ENCODE assay signal across 7 mouse cellular contexts in the genomic region with DNA sequence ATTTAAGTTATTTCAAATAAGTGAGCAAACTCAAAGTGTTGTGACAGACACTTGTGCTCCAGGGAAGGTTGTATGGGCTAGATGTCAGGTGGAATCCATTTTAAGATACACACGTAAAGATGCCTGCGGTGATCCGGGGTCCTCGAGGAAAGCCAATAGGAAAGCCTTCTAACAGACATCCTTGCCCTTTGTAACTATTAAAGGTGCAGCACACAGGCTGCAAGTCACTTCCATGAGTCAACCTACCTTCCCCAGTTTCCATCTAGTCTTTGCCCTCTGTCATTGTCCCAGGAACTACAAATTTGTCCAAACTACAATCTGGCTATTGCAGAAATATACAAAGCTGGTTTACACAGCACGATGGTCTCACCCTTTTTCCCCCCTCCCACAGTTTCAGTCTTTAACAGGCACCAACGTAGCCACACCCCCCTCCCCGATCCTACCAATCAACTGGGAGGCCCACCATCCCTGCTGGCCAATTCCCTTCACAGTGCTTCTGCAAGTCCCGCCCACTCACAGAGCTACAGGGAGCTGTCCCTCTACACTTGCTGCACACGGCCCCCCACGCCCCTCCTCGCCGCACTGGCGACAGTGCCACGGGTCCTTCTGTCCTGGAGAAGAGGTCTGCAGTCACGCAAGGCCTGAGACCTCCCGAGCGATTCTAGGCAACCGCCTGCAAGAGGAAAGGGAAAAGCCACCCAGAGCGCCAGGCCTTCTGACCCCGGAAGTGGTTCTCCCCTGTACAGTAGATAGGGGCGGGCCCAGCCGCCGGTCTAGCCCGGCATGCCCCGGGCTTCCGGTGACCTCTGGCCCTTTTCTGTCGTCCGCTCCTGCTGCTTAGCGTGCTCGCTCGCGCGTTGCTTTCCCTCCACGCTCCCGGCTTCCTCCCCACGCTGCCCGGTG. TPM values are rescaled to one million over a fixed set of nuclear protein-coding genes. Genes with fewer than 3 reads are reported as not detected.
DNase-seq lines count a peak whose midpoint lies in the region; ATAC-seq and TF ChIP-seq lines count a peak whose summit lies in the region.

Gene Tomm70a (plus strand): TSS at position 791 of the 903 bp plus-strand sequence.

- WGBS in embryonic facial prominence, embryonic 10.5 days = under 1% methylated on average over 37 of the region's 37 CpGs
- WGBS in intestine, postnatal 0 days = 1% methylated on average over 37 of the region's 37 CpGs
- under 1% methylated on average over 35 of the region's 37 CpGs for WGBS in midbrain, embryonic 12.5 days
- under 1% methylated on average over 37 of the region's 37 CpGs for WGBS in small intestine, adult 2 months

- intact Hi-C loops in left cerebral cortex, postnatal 4 days (cut with DNase I) = no loop called here

- peak; percentile 99 for ATAC-seq in intestine, postnatal 0 days
- peak; percentile 100 for ATAC-seq in midbrain, embryonic 12.5 days (ENCODE audit: low FRiP score, low read depth)

- 0 out of 2 replicates have a peak, but pooled peaks cover 4% of the 10 kb centered on the region for H3K36me3 ChIP-seq in embryonic facial prominence, embryonic 10.5 days (replicated peaks)
- H3K36me3 ChIP-seq in intestine, postnatal 0 days (ENCODE audit: control insufficient read depth, insufficient read depth) = no peaks in the 10 kb centered on the region
- H3K36me3 ChIP-seq in midbrain, embryonic 12.5 days = no peaks in the 10 kb centered on the region
- peaks cover 3% of the 10 kb centered on the region; the same call in 1 of the 2 replicates for H3K36me3 ChIP-seq in small intestine, adult 2 months (ENCODE audit: control insufficient read depth, insufficient read depth, low read length)

- peaks cover 17% of the 10 kb centered on the region for H3K4me1 ChIP-seq in embryonic facial prominence, embryonic 10.5 days
- no peaks in the 10 kb centered on the region for H3K4me1 ChIP-seq in intestine, postnatal 0 days (replicated peaks; ENCODE audit: control insufficient read depth, insufficient read depth, low read length)
- peaks cover 19% of the 10 kb centered on the region for H3K4me1 ChIP-seq in midbrain, embryonic 12.5 days
- peaks cover 6% of the 10 kb centered on the region; the same call in 1 of the 2 replicates for H3K4me1 ChIP-seq in small intestine, adult 2 months (ENCODE audit: control insufficient read depth, insufficient read depth, insufficient read length, low read length)

- H3K4me3 ChIP-seq in embryonic facial prominence, embryonic 10.5 days = peak within 1 kb of the TSS; percentile 99
- H3K4me3 ChIP-seq in intestine, postnatal 0 days (ENCODE audit: low read depth, low read length) = peak within 1 kb of the TSS; percentile 97
- peak within 1 kb of the TSS; percentile 99 for H3K4me3 ChIP-seq in midbrain, embryonic 12.5 days
- H3K4me3 ChIP-seq in small intestine, adult 2 months (ENCODE audit: low read depth, low read length) = peak within 1 kb of the TSS; percentile 70

- peak within 1 kb of the TSS; percentile 97 for H3K27ac ChIP-seq in embryonic facial prominence, embryonic 10.5 days (replicated peaks)
- peak within 1 kb of the TSS; percentile 97 for H3K27ac ChIP-seq in intestine, postnatal 0 days (ENCODE audit: low read depth, low read length)
- peak within 1 kb of the TSS; percentile 88 for H3K27ac ChIP-seq in midbrain, embryonic 12.5 days (replicated peaks)
- H3K27ac ChIP-seq in small intestine, adult 2 months (ENCODE audit: insufficient read depth, low read depth, low read length) = peak within 1 kb of the TSS; percentile 80

- DNase-seq in adrenal gland, postnatal 10 days = peak; percentile 95
- DNase-seq in embryonic facial prominence, embryonic 10.5 days (ENCODE audit: low spot score) = peak; percentile 95
- DNase-seq in gonadal fat pad, adult 2 months (ENCODE audit: low read depth) = peak; percentile 70
- DNase-seq in left cerebral cortex, postnatal 4 days = peak; percentile 94

- no peak for TF ChIP-seq CTCF in intestine, postnatal 0 days (IDR thresholded peaks at IDR 0.05; ENCODE audit: low read depth)
- no peak for TF ChIP-seq CTCF in small intestine, adult 2 months (IDR thresholded peaks at IDR 0.05; ENCODE audit: extremely low read depth, insufficient read length, insufficient replicate concordance, low read depth, low read length)

- H3K9ac ChIP-seq in intestine, postnatal 0 days (ENCODE audit: low read depth, low read length) = peak within 1 kb of the TSS; percentile 96
- H3K9ac ChIP-seq in midbrain, embryonic 12.5 days (replicated peaks) = peak within 1 kb of the TSS; percentile 97

- H3K27me3 ChIP-seq in embryonic facial prominence, embryonic 10.5 days (replicated peaks; ENCODE audit: low read depth, poor library complexity, severe bottlenecking) = no peaks in the 10 kb centered on the region
- no peaks in the 10 kb centered on the region for H3K27me3 ChIP-seq in intestine, postnatal 0 days (replicated peaks; ENCODE audit: control insufficient read depth, insufficient read depth, low read length)
- no peaks in the 10 kb centered on the region for H3K27me3 ChIP-seq in midbrain, embryonic 12.5 days
- H3K27me3 ChIP-seq in small intestine, adult 2 months (ENCODE audit: control insufficient read depth, insufficient read depth, low read length) = no peaks in the 10 kb centered on the region

- TF ChIP-seq POLR2A in small intestine, adult 2 months (IDR thresholded peaks at IDR 0.05; ENCODE audit: low read depth, low read length) = peak; percentile 65; the same call in 1 of the 2 replicates

- peak within 1 kb of the TSS; percentile 84 for H3K4me2 ChIP-seq in intestine, postnatal 0 days (replicated peaks; ENCODE audit: low read depth)
- H3K4me2 ChIP-seq in midbrain, embryonic 12.5 days (replicated peaks) = peak within 1 kb of the TSS; percentile 76

- H3K9me3 ChIP-seq in embryonic facial prominence, embryonic 10.5 days = no peaks in the 10 kb centered on the region
- H3K9me3 ChIP-seq in intestine, postnatal 0 days (ENCODE audit: control insufficient read depth) = no peaks in the 10 kb centered on the region
- no peaks in the 10 kb centered on the region for H3K9me3 ChIP-seq in midbrain, embryonic 12.5 days

RNA-seq across cellular contexts. Expression of gene Tomm70a, which starts in this region (rescaled TPM):
- 10 to 100 TPM; 62.0 to 63.9 TPM for total RNA-seq in adrenal gland, postnatal 10 days (2021)
- 50.0 and 50.3 TPM in 2 replicates for polyA plus RNA-seq in embryonic facial prominence, embryonic 10.5 days (2016; fragmentation: Nextera tagmentation; extraction: Ambion mirVana)
- polyA plus RNA-seq in gonadal fat pad, adult 2 months (2012; rRNA removed) = 13.0 and 13.5 TPM in 2 replicates
- polyA plus RNA-seq in intestine, postnatal 0 days (2015; fragmentation: Nextera tagmentation; extraction: Ambion mirVana) = 33.1 and 33.3 TPM in 2 replicates
- total RNA-seq in left cerebral cortex, postnatal 4 days (2021) = 100 to 1,000 TPM; 112 to 113 TPM
- polyA plus RNA-seq in midbrain, embryonic 12.5 days (2016; fragmentation: Nextera tagmentation; extraction: Ambion mirVana) = 62.8 and 67.6 TPM in 2 replicates
- polyA plus RNA-seq in small intestine, adult 2 months (2012; rRNA removed) = 8.5 and 9.0 TPM in 2 replicates

Comparison
In these comparisons a context has a peak if more than half of its experiments do, and no peak if none do; other contexts are left out.
1. Peak in every context shown above with its lines: DNase-seq, ATAC-seq, H3K4me3 ChIP-seq and H3K27ac ChIP-seq.